Mouse (Mus musculus) brain, embryonic 18.5 days (tissue): Measurements from ENCODE around the gene Chadl.
A peak's percentile ranks its signal among the peaks of the same experiment; 100 is the strongest.

ENCODE experiments used
- DNase-seq: peaks from one replicate; pipeline ENCODE4 v3.0.0-alpha.2; 2012; ENCODE audit warnings: low read depth, low spot score

The Chadl gene

GRCm38 (mm10) chr15:81700601-81701000, 3.5 kb upstream of the Chadl start:
- DNase-seq, result no peak

- DNase-seq, result no peak
Measured at GRCm38 (mm10) chr15:81700161-81700560, 3.1 kb upstream of the Chadl start.

- no peak for DNase-seq
Measured at GRCm38 (mm10) chr15:81698532-81698931, 1.4 kb upstream of the Chadl start.

GRCm38 (mm10) chr15:81697847-81698246, 760 bp upstream of the Chadl start:
- no peak for DNase-seq

GRCm38 (mm10) chr15:81694891-81695290, 2.2 kb downstream of the Chadl start:
- DNase-seq, result no peak

GRCm38 (mm10) chr15:81693967-81694881, 2.9 kb downstream of the Chadl start:
- peak; percentile 28 for DNase-seq

GRCm38 (mm10) chr15:81693366-81693966, 3.6 kb downstream of the Chadl start:
- no peak for DNase-seq

- DNase-seq, result no peak
Measured at GRCm38 (mm10) chr15:81680301-81680805, 16.7 kb downstream of the Chadl start.

GRCm38 (mm10) chr15:81676637-81677036, 20.4 kb downstream of the Chadl start:
- DNase-seq, result no peak

GRCm38 (mm10) chr15:81670231-81670640, 26.9 kb downstream of the Chadl start:
- DNase-seq, result no peak

GRCm38 (mm10) chr15:81666957-81667356, 30.1 kb downstream of the Chadl start:
- DNase-seq, result no peak

- DNase-seq, result peak; percentile 85
Measured at GRCm38 (mm10) chr15:81663697-81664561, 33.2 kb downstream of the Chadl start, which contains the start of gene L3mbtl2. L3mbtl2 (plus strand) TSS chr15:81663889.

GRCm38 (mm10) chr15:81663281-81663680, 33.8 kb downstream of the Chadl start:
- DNase-seq, result no peak

- no peak for DNase-seq
Measured at GRCm38 (mm10) chr15:81661701-81662100, 35.4 kb downstream of the Chadl start.

- DNase-seq, result no peak
Measured at GRCm38 (mm10) chr15:81650636-81651035, 46.5 kb downstream of the Chadl start.

- DNase-seq, result no peak
Measured at GRCm38 (mm10) chr15:81649516-81650455, 47.3 kb downstream of the Chadl start.
